Mouse (Mus musculus): ENCODE data around the gene Crb1. TPM values are rescaled to one million over a fixed set of nuclear protein-coding genes. Genes with fewer than 3 reads are reported as not detected.
"Not testable (repeated sequence)": the region's sequence is repeated elsewhere in the genome, so short reads cannot be mapped to it uniquely, and the experiment has no call there.

The Crb1 gene
- polyA plus RNA-seq, 2 experiments, result 0.04 TPM; not detected in 1

GRCm38 (mm10) chr1:139421521-139421874, 44.6 kb upstream of the Crb1 start:
- H3K4me1 ChIP-seq (ENCODE audit: control insufficient read depth, insufficient read depth, low read length), result peaks cover 24% of the 10 kb centered on the region
- no peaks in the 10 kb centered on the region for H3K27me3 ChIP-seq (ENCODE audit: control insufficient read depth, insufficient read depth, low read length)
- peak overlapping the region; percentile 87; the same call in 1 of the 2 replicates for H3K27ac ChIP-seq (replicated peaks; ENCODE audit: low read depth, low read length)
- no peaks in the 10 kb centered on the region for H3K9me3 ChIP-seq (ENCODE audit: control insufficient read depth, low read length)
- TF ChIP-seq POLR2A (IDR thresholded peaks at IDR 0.05; ENCODE audit: borderline replicate concordance, extremely low read depth, insufficient read depth, insufficient read length), result no peak
- DNase-seq (ENCODE audit: low spot score), result no peak
- H3K36me3 ChIP-seq (ENCODE audit: control insufficient read depth, insufficient read depth, low read length), result 0 out of 2 replicates have a peak, but pooled peaks cover 2% of the 10 kb centered on the region
- 3% methylated on average over 8 of the region's 8 CpGs for WGBS
- peak; percentile 8; the same call in 1 of the 2 replicates for ATAC-seq (ENCODE audit: low FRiP score, low read depth)
- peak overlapping the region; percentile 87 for H3K4me3 ChIP-seq (replicated peaks; ENCODE audit: low read length)
- H3K4me2 ChIP-seq (replicated peaks; ENCODE audit: low read depth, low read length, severe bottlenecking), result peak overlapping the region; percentile 70
- H3K9ac ChIP-seq (ENCODE audit: low read depth, low read length, severe bottlenecking), result peak overlapping the region; percentile 95

- 77% methylated on average over 3 of the region's 3 CpGs for WGBS
- no peak overlapping the region for H3K4me2 ChIP-seq (replicated peaks; ENCODE audit: low read depth, low read length, severe bottlenecking)
- H3K27me3 ChIP-seq (ENCODE audit: control insufficient read depth, insufficient read depth, low read length), result no peaks in the 10 kb centered on the region
- H3K4me3 ChIP-seq (replicated peaks; ENCODE audit: low read length), result no peak overlapping the region
- no peak overlapping the region for H3K27ac ChIP-seq (replicated peaks; ENCODE audit: low read depth, low read length)
- DNase-seq (ENCODE audit: low spot score), result no peak
- H3K9me3 ChIP-seq (ENCODE audit: control insufficient read depth, low read length), result no peaks in the 10 kb centered on the region
- ATAC-seq (ENCODE audit: low FRiP score, low read depth), result no peak
- H3K36me3 ChIP-seq (ENCODE audit: control insufficient read depth, insufficient read depth, low read length), result no peaks in the 10 kb centered on the region
- H3K9ac ChIP-seq (ENCODE audit: low read depth, low read length, severe bottlenecking), result no peak overlapping the region
- no peak for TF ChIP-seq POLR2A (IDR thresholded peaks at IDR 0.05; ENCODE audit: borderline replicate concordance, extremely low read depth, insufficient read depth, insufficient read length)
- no peaks in the 10 kb centered on the region for H3K4me1 ChIP-seq (ENCODE audit: control insufficient read depth, insufficient read depth, low read length)
These were observed 36.6 kb upstream of the Crb1 start for GRCm38 (mm10) chr1:139413465-139413864.

GRCm38 (mm10) chr1:139412365-139412764, 35.5 kb upstream of the Crb1 start:
- ATAC-seq (ENCODE audit: low FRiP score, low read depth); H3K36me3 ChIP-seq (ENCODE audit: control insufficient read depth, insufficient read depth, low read length); H3K27ac ChIP-seq (replicated peaks; ENCODE audit: low read depth, low read length); H3K4me1 ChIP-seq (ENCODE audit: control insufficient read depth, insufficient read depth, low read length); H3K27me3 ChIP-seq (ENCODE audit: control insufficient read depth, insufficient read depth, low read length); H3K9ac ChIP-seq (ENCODE audit: low read depth, low read length, severe bottlenecking); H3K9me3 ChIP-seq (ENCODE audit: control insufficient read depth, low read length); DNase-seq (ENCODE audit: low spot score); H3K4me2 ChIP-seq (replicated peaks; ENCODE audit: low read depth, low read length, severe bottlenecking); H3K4me3 ChIP-seq (replicated peaks; ENCODE audit: low read length): not testable (repeated sequence)
- 85% methylated on average over 2 of the region's 2 CpGs for WGBS

GRCm38 (mm10) chr1:139407701-139408100, 30.8 kb upstream of the Crb1 start:
- no peaks in the 10 kb centered on the region for H3K4me1 ChIP-seq (ENCODE audit: control insufficient read depth, insufficient read depth, low read length)
- H3K36me3 ChIP-seq (ENCODE audit: control insufficient read depth, insufficient read depth, low read length), result no peaks in the 10 kb centered on the region
- DNase-seq (ENCODE audit: low spot score), result no peak
- no peak overlapping the region for H3K9ac ChIP-seq (ENCODE audit: low read depth, low read length, severe bottlenecking)
- ATAC-seq (ENCODE audit: low FRiP score, low read depth), result no peak
- no peaks in the 10 kb centered on the region for H3K27me3 ChIP-seq (ENCODE audit: control insufficient read depth, insufficient read depth, low read length)
- H3K9me3 ChIP-seq (ENCODE audit: control insufficient read depth, low read length), result no peaks in the 10 kb centered on the region
- no peak overlapping the region for H3K4me2 ChIP-seq (replicated peaks; ENCODE audit: low read depth, low read length, severe bottlenecking)
- H3K4me3 ChIP-seq (replicated peaks; ENCODE audit: low read length), result no peak overlapping the region
- TF ChIP-seq POLR2A (IDR thresholded peaks at IDR 0.05; ENCODE audit: borderline replicate concordance, extremely low read depth, insufficient read depth, insufficient read length), result no peak
- H3K27ac ChIP-seq (replicated peaks; ENCODE audit: low read depth, low read length), result no peak overlapping the region
- 64% methylated on average over 5 of the region's 5 CpGs for WGBS

- H3K4me2 ChIP-seq (replicated peaks; ENCODE audit: low read depth, low read length, severe bottlenecking), result no peak overlapping the region
- H3K36me3 ChIP-seq (ENCODE audit: control insufficient read depth, insufficient read depth, low read length), result no peaks in the 10 kb centered on the region
- no peaks in the 10 kb centered on the region for H3K27me3 ChIP-seq (ENCODE audit: control insufficient read depth, insufficient read depth, low read length)
- H3K4me1 ChIP-seq (ENCODE audit: control insufficient read depth, insufficient read depth, low read length), result no peaks in the 10 kb centered on the region
- no peaks in the 10 kb centered on the region for H3K9me3 ChIP-seq (ENCODE audit: control insufficient read depth, low read length)
- H3K9ac ChIP-seq (ENCODE audit: low read depth, low read length, severe bottlenecking), result no peak overlapping the region
- DNase-seq (ENCODE audit: low spot score) (no peak), ATAC-seq (ENCODE audit: low FRiP score, low read depth) (no peak)
- H3K27ac ChIP-seq (replicated peaks; ENCODE audit: low read depth, low read length), result no peak overlapping the region
- H3K4me3 ChIP-seq (replicated peaks; ENCODE audit: low read length), result no peak overlapping the region
- no peak for TF ChIP-seq POLR2A (IDR thresholded peaks at IDR 0.05; ENCODE audit: borderline replicate concordance, extremely low read depth, insufficient read depth, insufficient read length)
These were observed 28.9 kb upstream of the Crb1 start for GRCm38 (mm10) chr1:139405766-139406165.

GRCm38 (mm10) chr1:139396589-139396988, 19.7 kb upstream of the Crb1 start:
- Histone ChIP-seq H3K4me3 (replicated peaks; ENCODE audit: low read length) (no peak overlapping the region), H3K27ac (replicated peaks; ENCODE audit: low read depth, low read length) (no peak overlapping the region), H3K36me3 (ENCODE audit: control insufficient read depth, insufficient read depth, low read length) (no peaks in the 10 kb centered on the region), H3K9me3 (ENCODE audit: control insufficient read depth, low read length) (no peaks in the 10 kb centered on the region), H3K27me3 (ENCODE audit: control insufficient read depth, insufficient read depth, low read length) (no peaks in the 10 kb centered on the region), H3K4me2 (replicated peaks; ENCODE audit: low read depth, low read length, severe bottlenecking) (no peak overlapping the region), H3K4me1 (ENCODE audit: control insufficient read depth, insufficient read depth, low read length) (no peaks in the 10 kb centered on the region), H3K9ac (ENCODE audit: low read depth, low read length, severe bottlenecking) (no peak overlapping the region)
- TF ChIP-seq POLR2A (IDR thresholded peaks at IDR 0.05; ENCODE audit: borderline replicate concordance, extremely low read depth, insufficient read depth, insufficient read length), result no peak
- WGBS, result 70% methylated on average over 1 of the region's 1 CpGs
- no peak for DNase-seq (ENCODE audit: low spot score)
- ATAC-seq (ENCODE audit: low FRiP score, low read depth), result no peak

Measured in limb, embryonic 14.5 days (tissue).